Mouse (Mus musculus) thymus, adult 2 months (tissue): ENCODE results near the gene Dnm3. TPM values are rescaled to one million over a fixed set of nuclear protein-coding genes. Genes with fewer than 3 reads are reported as not detected.

ENCODE experiments used
- DNase-seq: peaks from one replicate; pipeline ENCODE4 v3.0.0; 2021
- H3K27ac ChIP-seq: fragments of 200-500 bp; 2 replicates; pipeline ENCODE4 v1.5.1; 2012; ENCODE audit warnings: low read length, control low read depth; ENCODE audit not compliant: control insufficient read depth, insufficient read depth
- H3K27me3 ChIP-seq: fragments of 200-500 bp; 2 replicates; pipeline ENCODE4 v1.6.1; 2012; ENCODE audit warnings: mild to moderate bottlenecking, low read length, moderate library complexity, mixed read lengths; ENCODE audit not compliant: control insufficient read depth, insufficient read depth
- H3K36me3 ChIP-seq: fragments of 200-500 bp; 2 replicates; pipeline ENCODE4 v1.6.1; 2012; ENCODE audit warnings: mild to moderate bottlenecking, low read length, moderate library complexity; ENCODE audit not compliant: control insufficient read depth, insufficient read depth
- H3K4me1 ChIP-seq: fragments of 200-500 bp; replicated peaks from 2 replicates; pipeline ENCODE4 v1.6.1; 2012; ENCODE audit warnings: low read length; ENCODE audit not compliant: control insufficient read depth, insufficient read depth
- H3K4me3 ChIP-seq: fragments of 200-500 bp; 2 replicates; pipeline ENCODE4 v1.5.1; 2012; ENCODE audit warnings: mild to moderate bottlenecking, low read length, control low read depth, moderate library complexity; ENCODE audit not compliant: control insufficient read depth, insufficient read depth
- CTCF ChIP-seq: fragments of 200-500 bp; IDR thresholded peaks from 2 replicates; pipeline ENCODE4 v1.5.1; 2012; ENCODE audit warnings: mild to moderate bottlenecking, control low read depth, low read length, moderate library complexity, borderline replicate concordance; ENCODE audit not compliant: control insufficient read depth, poor library complexity, insufficient read depth; ENCODE audit errors: extremely low read depth
- POLR2A ChIP-seq: fragments of 200-500 bp; IDR thresholded peaks from 2 replicates; pipeline ENCODE4 v1.6.1; 2012; ENCODE audit warnings: mild to moderate bottlenecking, low read length, control low read depth, moderate library complexity; ENCODE audit not compliant: control insufficient read depth, poor library complexity, insufficient read depth; ENCODE audit errors: extremely low read depth
- WGBS: fragments of 180-500 bp; shearing (Covaris S2); methylation state at CpG from one replicate; pipeline ENCODE4 v1.1.7; 2018; 5-methylcytosine and 5-hydroxymethylcytosine counted together
- polyA plus RNA-seq: library from polyadenylated mRNA; depleted of rRNA; stranded (reverse); fragments of >200 nt; gene quantifications from 2 replicates; pipeline ENCODE4 v1.2.3, GENCODE M21; 2012; rRNA removed

The Dnm3 gene
- polyA plus RNA-seq, 1 experiment = 1.1 TPM

DNA sequence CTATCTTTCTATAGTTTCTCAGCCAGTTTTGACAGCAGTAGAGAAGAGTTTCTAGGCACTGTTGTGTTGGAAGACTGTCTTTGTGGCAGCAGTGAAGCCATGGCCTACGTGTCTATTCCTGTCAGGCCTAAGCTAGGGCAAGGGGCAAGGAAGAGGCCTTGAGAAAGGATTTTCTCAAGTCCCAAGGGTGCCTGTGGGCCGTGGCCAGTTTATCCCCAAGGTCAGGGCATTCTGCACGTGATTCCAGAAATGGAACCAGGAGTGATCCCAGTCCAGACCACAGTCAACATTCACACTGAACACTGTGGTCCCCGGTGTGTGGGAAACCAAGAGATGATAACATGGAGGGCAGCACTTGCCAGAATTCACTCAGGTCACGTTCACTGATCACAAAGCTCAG, 522.0 kb downstream of the Dnm3 start:
- no peak for TF ChIP-seq CTCF
- no peak for TF ChIP-seq POLR2A
- no peak for DNase-seq
- 88% methylated on average over 5 of the region's 5 CpGs for WGBS
- H3K4me1 ChIP-seq = no peaks in the 10 kb centered on the region
- no peak overlapping the region for H3K27ac ChIP-seq
- H3K27me3 ChIP-seq = no peaks in the 10 kb centered on the region
- no peak overlapping the region for H3K4me3 ChIP-seq
- H3K36me3 ChIP-seq = no peaks in the 10 kb centered on the region

DNA sequence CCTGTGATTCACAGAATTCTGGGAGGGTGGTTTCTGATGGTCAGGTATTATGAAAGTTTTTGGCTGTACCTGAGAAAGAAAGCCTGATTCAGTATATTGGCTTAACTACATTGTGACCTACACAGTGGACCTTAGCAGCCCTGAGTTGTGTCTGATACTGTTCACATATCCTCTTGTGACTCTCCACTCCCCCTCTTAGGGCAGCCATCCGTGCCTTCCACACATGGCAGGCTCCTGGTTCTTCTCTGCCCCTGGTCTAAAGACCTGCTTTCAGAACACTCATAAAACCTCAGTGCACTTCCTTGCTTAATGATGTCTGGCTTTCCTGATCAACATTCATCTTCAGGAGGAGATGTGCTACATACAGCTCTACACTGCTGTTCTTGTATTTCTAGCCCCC, 525.2 kb downstream of the Dnm3 start:
- no peaks in the 10 kb centered on the region for H3K27me3 ChIP-seq
- no peaks in the 10 kb centered on the region for H3K36me3 ChIP-seq
- no peak overlapping the region for H3K27ac ChIP-seq
- WGBS = 81% methylated on average over 1 of the region's 1 CpGs
- TF ChIP-seq POLR2A (no peak), CTCF (no peak)
- H3K4me3 ChIP-seq = no peak overlapping the region
- no peak for DNase-seq
- H3K4me1 ChIP-seq = no peaks in the 10 kb centered on the region

- no peak overlapping the region for H3K27ac ChIP-seq
- H3K36me3 ChIP-seq = no peaks in the 10 kb centered on the region
- H3K27me3 ChIP-seq = no peaks in the 10 kb centered on the region
- TF ChIP-seq CTCF = no peak
- no peak for TF ChIP-seq POLR2A
- H3K4me1 ChIP-seq = no peaks in the 10 kb centered on the region
- DNase-seq = no peak
- 82% methylated on average over 5 of the region's 5 CpGs for WGBS
- no peak overlapping the region for H3K4me3 ChIP-seq
Measured at GRCm38 (mm10) chr1:161951009-161951779, 526.6 kb downstream of the Dnm3 start.

DNA sequence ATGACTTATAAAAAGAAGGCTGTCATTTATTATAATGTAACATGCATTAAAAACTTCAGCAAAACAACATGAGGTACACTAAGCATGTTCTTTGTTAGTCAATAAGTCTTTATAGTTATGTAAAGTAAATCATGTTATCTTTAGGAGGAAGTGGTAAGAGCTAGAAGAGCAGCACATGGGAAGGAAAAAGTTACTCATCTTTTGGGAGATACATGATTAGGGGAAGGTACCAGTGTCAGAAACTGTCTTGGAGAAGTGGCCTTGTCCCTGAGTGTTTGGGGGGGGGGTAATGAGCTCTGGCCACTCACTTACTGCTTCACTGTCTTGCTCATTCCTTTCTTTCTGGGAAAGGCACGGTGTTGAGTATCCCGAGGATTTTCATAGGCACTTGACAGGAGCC, 535.8 kb downstream of the Dnm3 start:
- no peaks in the 10 kb centered on the region for H3K4me1 ChIP-seq
- 100% methylated on average over 2 of the region's 2 CpGs for whole genome bisulfite sequencing
- TF ChIP-seq POLR2A = no peak
- DNase-seq = no peak
- H3K36me3 ChIP-seq = no peaks in the 10 kb centered on the region
- H3K27ac ChIP-seq = no peak overlapping the region
- no peak overlapping the region for H3K4me3 ChIP-seq
- H3K27me3 ChIP-seq = no peaks in the 10 kb centered on the region

Other genes with a start within 250 kb of the Dnm3 start
- gene Mettl13, start 70.5 kb upstream of the Dnm3 start, polyA plus RNA-seq = 7.8 and 8.5 TPM in 2 replicates
- gene Vamp4, start 92.5 kb upstream of the Dnm3 start, polyA plus RNA-seq = 20.7 and 21.4 TPM in 2 replicates
- gene Myoc, start 161.1 kb upstream of the Dnm3 start, polyA plus RNA-seq = 0.46 and 0.92 TPM in 2 replicates
- gene Myocos, start 180.2 kb upstream of the Dnm3 start, polyA plus RNA-seq = 0.19 TPM in 1 of 2 replicates, not detected in the other